Mouse (Mus musculus) lung, postnatal 0 days (tissue): ENCODE data around the gene Foxm1. TPM values are rescaled to one million over a fixed set of nuclear protein-coding genes. Genes with fewer than 3 reads are reported as not detected.

Source experiments
- ATAC-seq: fragments of 200-750 bp; cut with Nextera tagmentation; 2 replicates; pipeline ENCODE4 v1.8.0; 2017; ENCODE audit warnings: moderate library complexity
- DNase-seq: peaks from one replicate; pipeline ENCODE4 v3.0.0-alpha.2; 2016; ENCODE audit warnings: low spot score
- H3K27ac ChIP-seq: fragments of 300-500 bp; sonication (generic); 2 replicates; pipeline ENCODE4 v1.5.1; 2014; ENCODE audit warnings: antibody characterized with exemption, mild to moderate bottlenecking, low read length, mixed read lengths
- H3K27me3 ChIP-seq: fragments of 300-500 bp; sonication (generic); replicated peaks from 2 replicates; pipeline ENCODE4 v1.6.1; 2014; ENCODE audit warnings: low read length, mixed read lengths; ENCODE audit not compliant: insufficient read depth
- H3K36me3 ChIP-seq: fragments of 300-500 bp; sonication (generic); 2 replicates; pipeline ENCODE4 v1.6.1; 2014; ENCODE audit warnings: low read length, mixed read lengths; ENCODE audit not compliant: insufficient read depth
- H3K4me1 ChIP-seq: fragments of 300-500 bp; sonication (generic); 2 replicates; pipeline ENCODE4 v1.6.1; 2014; ENCODE audit warnings: antibody characterized with exemption, low read depth, low read length, mixed read lengths; ENCODE audit not compliant: insufficient read depth
- H3K4me2 ChIP-seq: fragments of 300-500 bp; sonication (generic); replicated peaks from 2 replicates; pipeline ENCODE4 v1.6.1; 2014; ENCODE audit warnings: low read depth, mild to moderate bottlenecking, low read length, moderate library complexity, mixed read lengths
- H3K4me3 ChIP-seq: fragments of 300-500 bp; sonication (generic); 2 replicates; pipeline ENCODE4 v1.5.1; 2014; ENCODE audit warnings: low read depth, low read length
- H3K9ac ChIP-seq: fragments of 300-500 bp; sonication (generic); replicated peaks from 2 replicates; pipeline ENCODE4 v1.6.1; 2014; ENCODE audit warnings: low read depth, mild to moderate bottlenecking
- H3K9me3 ChIP-seq: fragments of 300-500 bp; sonication (generic); 2 replicates; pipeline ENCODE4 v1.6.1; 2016; ENCODE audit warnings: low read length, mixed read lengths
- CTCF ChIP-seq: IDR thresholded peaks from 2 replicates; pipeline ENCODE4 v1.5.1; 2016; ENCODE audit warnings: antibody characterized with exemption, mild to moderate bottlenecking
- EP300 ChIP-seq: IDR thresholded peaks from 2 replicates; pipeline ENCODE4 v1.6.1; 2016; ENCODE audit warnings: antibody characterized with exemption, mild to moderate bottlenecking, control low read depth
- WGBS: fragments of 180-500 bp; shearing (Covaris S2); extraction: QIAGEN DNeasy Blood & Tissue Kit; methylation state at CpG from one replicate; pipeline ENCODE4 v1.1.7; 2014; 5-methylcytosine and 5-hydroxymethylcytosine counted together
- polyA plus RNA-seq: library from polyadenylated mRNA; unstranded; fragments of >200 nt; fragmentation: Nextera tagmentation; extraction: Ambion mirVana; gene quantifications from 2 replicates; pipeline ENCODE4 v1.2.1, GENCODE M21; 2015

Foxm1 gene
- polyA plus RNA-seq, 1 experiment from 2014 or later: 1.3 TPM

- ATAC-seq (no peak), DNase-seq (no peak)
- no peaks in the 10 kb centered on the region for H3K9me3 ChIP-seq
- no peaks in the 10 kb centered on the region for H3K27me3 ChIP-seq
- no peak; the same call in 1 of the 2 replicates for TF ChIP-seq EP300
- no peak for TF ChIP-seq CTCF
- 0 out of 2 replicates have a peak, but pooled peaks cover 8% of the 10 kb centered on the region for H3K36me3 ChIP-seq
- H3K4me3 ChIP-seq: peak overlapping the region; percentile 60
- peak overlapping the region; percentile 59 for H3K4me2 ChIP-seq
- WGBS: 21% methylated on average over 9 of the region's 9 CpGs
- H3K9ac ChIP-seq: peak overlapping the region; percentile 55
- H3K4me1 ChIP-seq: no peaks in the 10 kb centered on the region
- H3K27ac ChIP-seq: peak overlapping the region; percentile 90
Observed at GRCm38 (mm10) chr6:128425046-128425445, 62.3 kb downstream of the Foxm1 start.

Other genes starting within 250 kb of the Foxm1 start
- 136 and 158 TPM in 2 replicates for gene Tspan9, start 219.4 kb upstream of the Foxm1 start, polyA plus RNA-seq
- gene Tead4, start 62.1 kb upstream of the Foxm1 start, polyA plus RNA-seq: 9.6 and 10.3 TPM in 2 replicates
- gene Tulp3, start 7.1 kb upstream of the Foxm1 start, polyA plus RNA-seq: 9.5 and 10.9 TPM in 2 replicates
- gene Rhno1, start 56 bp upstream of the Foxm1 start, polyA plus RNA-seq: 41.8 and 43.8 TPM in 2 replicates
- gene Tex52, start 12.5 kb downstream of the Foxm1 start, polyA plus RNA-seq: 0.13 and 0.17 TPM in 2 replicates
- gene Gm44596, start 12.5 kb downstream of the Foxm1 start, polyA plus RNA-seq: not detected in 2 replicates
- gene Nrip2, start 36.3 kb downstream of the Foxm1 start, polyA plus RNA-seq: 1.0 and 1.2 TPM in 2 replicates
- 16.4 and 19.8 TPM in 2 replicates for gene Itfg2, start 62.0 kb downstream of the Foxm1 start, polyA plus RNA-seq
- 156 and 165 TPM in 2 replicates for gene Fkbp4, start 75.7 kb downstream of the Foxm1 start, polyA plus RNA-seq
- gene Pzp, start 163.8 kb downstream of the Foxm1 start, polyA plus RNA-seq: 0.14 and 0.35 TPM in 2 replicates
- 10.1 and 10.8 TPM in 2 replicates for gene A2ml1, start 218.6 kb downstream of the Foxm1 start, polyA plus RNA-seq